Mouse (Mus musculus) forebrain, embryonic 16.5 days (tissue): ENCODE measurements around the gene Fbxo46. TPM values are rescaled to one million over a fixed set of nuclear protein-coding genes. Genes with fewer than 3 reads are reported as not detected.

Source experiments
- ATAC-seq: fragments of 200-750 bp; cut with Nextera tagmentation; 2 replicates; pipeline ENCODE4 v1.8.0; 2017; ENCODE audit warnings: mild to moderate bottlenecking, moderate library complexity
- H3K27ac ChIP-seq: fragments of 300-500 bp; sonication (generic); 2 replicates; pipeline ENCODE4 v1.5.1; 2014; ENCODE audit warnings: low read length, control low read depth
- H3K27me3 ChIP-seq: fragments of 300-500 bp; sonication (generic); replicated peaks from 2 replicates; pipeline ENCODE4 v1.6.1; 2014; ENCODE audit warnings: low read length; ENCODE audit not compliant: control insufficient read depth, insufficient read depth
- H3K36me3 ChIP-seq: fragments of 300-500 bp; sonication (generic); 2 replicates; pipeline ENCODE4 v1.6.1; 2014; ENCODE audit not compliant: control insufficient read depth, insufficient read depth
- H3K4me1 ChIP-seq: fragments of 300-500 bp; sonication (generic); replicated peaks from 2 replicates; pipeline ENCODE4 v1.6.1; 2014; ENCODE audit warnings: low read length; ENCODE audit not compliant: control insufficient read depth, insufficient read depth
- H3K4me2 ChIP-seq: fragments of 300-500 bp; sonication (generic); 2 replicates; pipeline ENCODE4 v1.6.1; 2014; ENCODE audit warnings: mild to moderate bottlenecking, low read length, control low read depth
- H3K4me3 ChIP-seq: fragments of 300-500 bp; sonication (generic); replicated peaks from 2 replicates; pipeline ENCODE4 v1.5.1; 2014; ENCODE audit warnings: mild to moderate bottlenecking, low read length, control low read depth
- H3K9ac ChIP-seq: fragments of 300-500 bp; sonication (generic); replicated peaks from 2 replicates; pipeline ENCODE4 v1.6.1; 2014; ENCODE audit warnings: low read depth, low read length, control low read depth
- H3K9me3 ChIP-seq: fragments of 300-500 bp; sonication (generic); 2 replicates; pipeline ENCODE4 v1.6.1; 2016; ENCODE audit warnings: low read length; ENCODE audit not compliant: control insufficient read depth
- WGBS: fragments of 180-500 bp; shearing (Covaris S2); extraction: QIAGEN DNeasy Blood & Tissue Kit; methylation state at CpG from one replicate; pipeline ENCODE4 v1.1.7; 2014; 5-methylcytosine and 5-hydroxymethylcytosine counted together
- polyA plus RNA-seq: library from polyadenylated mRNA; unstranded; fragments of >200 nt; fragmentation: Nextera tagmentation; extraction: Ambion mirVana; gene quantifications from 2 replicates; pipeline ENCODE4 v1.2.1, GENCODE M21; 2015

Gene Fbxo46
- polyA plus RNA-seq, 1 experiment from 2014 or later = 25.4 TPM

DNA sequence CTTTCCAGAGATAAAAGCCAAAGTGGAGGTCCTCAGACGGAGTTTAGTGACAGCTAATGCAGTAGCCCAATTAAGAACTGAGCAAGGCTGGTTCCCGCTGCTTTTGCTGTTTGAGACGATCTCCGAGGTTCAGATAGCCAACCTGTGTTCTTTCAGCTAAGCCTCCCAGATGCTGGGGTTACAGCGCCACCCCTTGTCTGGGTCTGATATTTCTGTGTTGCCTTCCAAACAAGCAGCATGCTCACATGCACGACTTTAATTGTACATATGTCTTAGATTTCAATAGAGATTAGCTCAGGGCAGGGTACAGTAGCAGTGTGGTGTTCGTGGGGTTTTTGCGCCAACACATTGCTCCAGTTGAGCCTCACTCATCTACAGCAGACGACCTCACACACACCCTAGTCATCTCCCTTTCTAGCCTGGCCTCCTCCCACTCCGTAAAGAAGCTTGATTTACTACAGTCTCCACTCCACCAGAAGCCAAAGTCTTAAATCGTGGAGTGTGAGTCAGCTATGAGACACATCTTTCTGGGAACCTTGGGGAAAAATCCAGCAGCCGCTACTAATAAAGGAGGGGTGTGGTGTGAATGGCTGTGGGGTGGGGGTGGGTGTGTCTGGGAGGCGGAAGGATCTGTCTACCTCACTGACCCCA is 36.3 kb downstream of the Fbxo46 start:
- H3K9ac ChIP-seq = no peak overlapping the region
- H3K4me1 ChIP-seq = peaks cover 31% of the 10 kb centered on the region
- 56% methylated on average over 13 of the region's 13 CpGs for WGBS
- ATAC-seq = no peak
- no peak overlapping the region; the same call in 1 of the 2 replicates for H3K27ac ChIP-seq
- H3K9me3 ChIP-seq = no peaks in the 10 kb centered on the region
- peaks cover 12% of the 10 kb centered on the region for H3K36me3 ChIP-seq
- H3K27me3 ChIP-seq = peaks cover 4% of the 10 kb centered on the region; the same call in 1 of the 2 replicates
- no peak overlapping the region for H3K4me2 ChIP-seq
- no peak overlapping the region for H3K4me3 ChIP-seq

DNA sequence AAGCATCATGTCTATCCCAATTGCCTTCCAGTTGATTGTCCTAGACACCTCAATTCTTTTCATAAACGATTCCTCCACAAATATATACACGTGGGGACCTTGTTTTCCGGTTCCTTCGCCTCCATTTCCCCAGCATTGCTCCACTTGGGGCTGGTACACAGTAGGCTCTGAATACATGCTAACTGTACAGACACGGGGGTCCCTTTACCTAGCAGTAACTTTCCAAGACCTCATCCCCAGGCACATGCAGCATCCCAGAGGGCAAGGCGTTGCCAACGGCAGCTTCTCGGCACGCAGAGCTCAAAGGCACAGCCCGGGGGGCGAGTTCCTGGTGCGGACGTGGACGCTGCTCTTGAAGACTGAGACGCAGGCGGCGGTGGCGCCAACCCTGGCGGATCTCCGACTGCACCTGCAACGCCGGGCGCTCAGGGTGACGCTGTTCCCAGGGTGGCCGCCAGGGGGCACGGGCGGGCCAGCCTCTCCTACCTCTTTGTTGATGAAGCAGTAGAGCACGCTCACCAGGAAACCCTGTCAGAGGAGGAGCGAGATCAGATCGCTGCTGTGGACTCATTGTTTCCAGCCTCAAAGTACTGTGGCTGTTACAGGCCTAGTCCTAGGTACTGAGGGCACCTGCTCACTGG is 37.6 kb downstream of the Fbxo46 start:
- Histone ChIP-seq H3K9me3 (no peaks in the 10 kb centered on the region), H3K9ac (peak overlapping the region; percentile 48), H3K4me2 (peak overlapping the region; percentile 55), H3K4me1 (peaks cover 31% of the 10 kb centered on the region), H3K27me3 (peaks cover 4% of the 10 kb centered on the region; the same call in 1 of the 2 replicates), H3K36me3 (peaks cover 12% of the 10 kb centered on the region), H3K27ac (peak overlapping the region; percentile 90), H3K4me3 (peak overlapping the region; percentile 21)
- whole genome bisulfite sequencing = 4% methylated on average over 30 of the region's 30 CpGs
- ATAC-seq = peak; percentile 83

DNA sequence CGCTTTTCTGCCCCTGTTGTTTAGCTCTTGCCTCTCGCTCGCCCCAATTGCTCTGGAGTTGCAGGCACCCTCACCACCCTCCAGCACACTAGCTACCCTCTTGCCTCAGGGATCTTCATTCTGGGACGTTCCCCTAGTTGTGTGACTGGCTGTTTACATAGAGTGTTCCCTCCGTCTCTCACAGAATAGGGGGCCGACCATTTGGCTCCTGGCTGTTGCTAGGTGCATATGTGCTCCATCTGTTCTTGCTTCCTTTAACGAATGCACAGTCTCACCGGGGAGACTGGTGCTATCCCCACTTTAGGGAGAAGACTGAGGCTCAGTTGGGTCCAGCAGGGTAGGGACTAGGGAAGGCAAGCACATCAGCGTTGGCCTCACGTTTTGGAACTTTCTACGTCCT is 38.9 kb downstream of the Fbxo46 start:
- peaks cover 5% of the 10 kb centered on the region; the same call in 1 of the 2 replicates for H3K36me3 ChIP-seq
- 50% methylated on average over 11 of the region's 11 CpGs for WGBS

DNA sequence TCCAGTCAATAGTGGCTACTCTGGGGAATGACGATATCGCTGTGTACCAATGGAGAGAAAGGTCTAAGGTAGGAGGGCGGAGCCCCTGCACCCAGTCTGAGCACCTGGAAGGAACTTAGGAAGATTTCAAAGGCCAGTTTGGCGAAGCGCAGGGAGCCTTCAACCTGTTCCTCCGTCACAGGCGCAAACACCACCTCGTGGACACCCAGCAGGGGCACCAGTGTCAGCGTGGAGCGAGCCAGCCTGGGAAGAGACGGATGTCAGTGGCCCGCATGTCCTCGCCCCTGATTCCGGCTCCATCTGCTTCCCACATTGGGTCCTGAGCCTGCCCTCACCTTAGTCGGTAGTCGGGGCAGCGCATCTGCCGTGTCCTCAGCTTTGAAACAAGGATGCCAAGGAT is 39.8 kb downstream of the Fbxo46 start:
- peak overlapping the region; percentile 37 for H3K4me2 ChIP-seq
- ATAC-seq = no peak
- 14% methylated on average over 18 of the region's 18 CpGs for WGBS

More for the DNA sequence above, 38.9 kb downstream of the Fbxo46 start:
- ATAC-seq = peak; percentile 29
- peak overlapping the region; percentile 66 for H3K27ac ChIP-seq
- peaks cover 31% of the 10 kb centered on the region for H3K4me1 ChIP-seq
- no peak overlapping the region for H3K4me2 ChIP-seq
- H3K9me3 ChIP-seq = no peaks in the 10 kb centered on the region
- H3K4me3 ChIP-seq = no peak overlapping the region
- peaks cover 4% of the 10 kb centered on the region; the same call in 1 of the 2 replicates for H3K27me3 ChIP-seq
- H3K9ac ChIP-seq = no peak overlapping the region

DNA sequence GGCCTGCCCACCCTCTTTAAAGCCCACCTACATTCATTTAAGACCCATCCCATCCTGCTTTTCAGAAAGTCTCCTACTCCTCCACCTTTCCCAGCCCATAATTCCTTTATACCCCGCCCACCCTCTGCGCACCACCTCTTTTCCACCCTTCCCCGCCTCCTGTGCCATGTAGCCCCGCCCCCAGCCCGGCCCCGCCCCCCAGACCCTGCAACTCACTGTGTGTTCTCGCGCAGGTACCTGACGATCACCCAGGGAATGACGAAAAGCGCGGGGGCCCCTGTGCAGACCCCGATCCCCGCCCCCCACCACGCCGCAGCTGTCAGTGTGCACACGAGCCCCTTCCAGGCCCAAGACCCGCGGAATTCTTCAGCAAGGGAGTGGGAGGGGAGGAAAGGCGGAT is 40.5 kb downstream of the Fbxo46 start:
- Histone ChIP-seq H3K9me3 (no peaks in the 10 kb centered on the region), H3K27me3 (peaks cover 4% of the 10 kb centered on the region; the same call in 1 of the 2 replicates), H3K9ac (peak overlapping the region; percentile 3; the same call in 1 of the 2 replicates), H3K36me3 (no peaks in the 10 kb centered on the region), H3K27ac (no peak overlapping the region), H3K4me3 (peak overlapping the region; percentile 27), H3K4me2 (peak overlapping the region; percentile 37), H3K4me1 (peaks cover 44% of the 10 kb centered on the region)
- ATAC-seq = peak; percentile 14; the same call in 1 of the 2 replicates
- WGBS = under 1% methylated on average over 20 of the region's 20 CpGs

More for the DNA sequence above, 39.8 kb downstream of the Fbxo46 start:
- no peaks in the 10 kb centered on the region for H3K36me3 ChIP-seq
- peak overlapping the region; percentile 27 for H3K4me3 ChIP-seq
- H3K27ac ChIP-seq = no peak overlapping the region
- no peaks in the 10 kb centered on the region for H3K9me3 ChIP-seq
- peaks cover 4% of the 10 kb centered on the region; the same call in 1 of the 2 replicates for H3K27me3 ChIP-seq
- peaks cover 37% of the 10 kb centered on the region for H3K4me1 ChIP-seq
- H3K9ac ChIP-seq = peak overlapping the region; percentile 19; the same call in 1 of the 2 replicates

DNA sequence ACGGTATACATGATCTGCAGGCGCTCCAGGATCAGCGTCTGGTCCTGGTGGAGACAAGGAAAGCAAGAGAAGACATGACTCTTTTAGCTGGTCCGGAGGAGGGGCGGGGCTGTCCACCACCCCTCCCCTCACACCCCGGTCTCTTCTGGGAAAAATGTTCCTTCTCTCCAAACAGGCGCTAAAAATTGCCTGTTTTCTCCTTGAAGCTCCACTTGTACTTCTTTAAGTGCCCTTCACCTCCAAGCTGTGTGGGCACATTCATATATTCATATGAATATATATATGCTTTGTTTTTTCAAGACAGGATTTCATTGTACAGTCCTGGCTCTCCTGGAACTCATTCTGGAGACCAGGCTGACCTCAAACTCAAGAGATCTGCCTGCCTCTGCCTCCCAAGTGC is 43.3 kb downstream of the Fbxo46 start:
- WGBS = 85% methylated on average over 7 of the region's 7 CpGs
- Histone ChIP-seq H3K4me3 (no peak overlapping the region), H3K36me3 (no peaks in the 10 kb centered on the region), H3K9me3 (peaks cover 3% of the 10 kb centered on the region; the same call in 1 of the 2 replicates), H3K4me2 (no peak overlapping the region), H3K27ac (no peak overlapping the region), H3K4me1 (peaks cover 42% of the 10 kb centered on the region), H3K27me3 (peaks cover 4% of the 10 kb centered on the region; the same call in 1 of the 2 replicates), H3K9ac (no peak overlapping the region)
- no peak for ATAC-seq

DNA sequence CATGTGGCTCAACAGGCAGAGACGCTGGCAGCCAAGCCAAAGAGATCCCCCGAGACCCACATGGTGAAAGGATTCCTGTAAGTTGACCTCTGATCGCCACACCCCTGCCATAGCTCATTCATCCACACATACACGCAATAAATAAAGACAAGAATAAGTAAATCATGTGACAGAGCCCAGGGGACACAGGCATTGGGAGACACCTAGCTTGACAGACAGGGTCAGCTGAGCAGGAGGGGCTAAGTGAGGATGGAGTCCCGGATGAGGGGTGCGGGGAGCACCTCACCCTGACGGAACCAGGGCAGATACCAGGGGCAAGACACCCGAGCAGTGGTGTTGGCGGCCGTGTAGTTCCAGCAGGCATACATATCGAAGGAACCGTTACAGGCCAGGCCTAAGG is 44.1 kb downstream of the Fbxo46 start:
- peak overlapping the region; percentile 53; the same call in 1 of the 2 replicates for H3K4me2 ChIP-seq
- no peak overlapping the region for H3K27ac ChIP-seq
- peaks cover 40% of the 10 kb centered on the region for H3K4me1 ChIP-seq
- no peak overlapping the region for H3K4me3 ChIP-seq
- peaks cover 4% of the 10 kb centered on the region; the same call in 1 of the 2 replicates for H3K27me3 ChIP-seq
- no peak for ATAC-seq
- H3K36me3 ChIP-seq = no peaks in the 10 kb centered on the region
- H3K9ac ChIP-seq = no peak overlapping the region
- peaks cover 3% of the 10 kb centered on the region; the same call in 1 of the 2 replicates for H3K9me3 ChIP-seq
- 28% methylated on average over 12 of the region's 12 CpGs for WGBS

DNA sequence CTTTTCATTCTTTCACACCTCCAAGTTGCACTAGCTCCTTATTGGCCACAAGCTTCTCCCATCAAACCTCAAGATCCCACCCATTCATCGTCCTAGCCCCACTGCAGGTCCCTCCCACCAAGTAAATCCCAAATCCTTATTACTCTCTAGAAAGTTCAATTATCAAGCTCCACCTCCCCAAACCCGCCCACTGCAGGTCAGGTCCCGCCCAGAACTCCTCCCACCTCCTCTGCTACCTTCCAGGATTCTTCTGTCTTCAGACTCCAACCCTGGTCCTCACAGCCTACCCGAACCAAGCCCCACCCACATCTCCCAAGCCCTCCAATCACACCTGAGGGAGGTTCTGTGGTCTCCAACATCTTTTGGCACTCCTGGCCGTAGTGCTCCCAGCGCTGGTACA is 44.5 kb downstream of the Fbxo46 start:
- H3K9ac ChIP-seq = no peak overlapping the region
- peaks cover 4% of the 10 kb centered on the region; the same call in 1 of the 2 replicates for H3K27me3 ChIP-seq
- no peak overlapping the region for H3K27ac ChIP-seq
- ATAC-seq = peak; percentile 17; the same call in 1 of the 2 replicates
- peaks cover 38% of the 10 kb centered on the region for H3K4me1 ChIP-seq
- peaks cover 3% of the 10 kb centered on the region; the same call in 1 of the 2 replicates for H3K9me3 ChIP-seq
- peak overlapping the region; percentile 53 for H3K4me2 ChIP-seq
- WGBS = under 1% methylated on average over 6 of the region's 6 CpGs
- peak overlapping the region; percentile 4; the same call in 1 of the 2 replicates for H3K4me3 ChIP-seq
- H3K36me3 ChIP-seq = no peaks in the 10 kb centered on the region

DNA sequence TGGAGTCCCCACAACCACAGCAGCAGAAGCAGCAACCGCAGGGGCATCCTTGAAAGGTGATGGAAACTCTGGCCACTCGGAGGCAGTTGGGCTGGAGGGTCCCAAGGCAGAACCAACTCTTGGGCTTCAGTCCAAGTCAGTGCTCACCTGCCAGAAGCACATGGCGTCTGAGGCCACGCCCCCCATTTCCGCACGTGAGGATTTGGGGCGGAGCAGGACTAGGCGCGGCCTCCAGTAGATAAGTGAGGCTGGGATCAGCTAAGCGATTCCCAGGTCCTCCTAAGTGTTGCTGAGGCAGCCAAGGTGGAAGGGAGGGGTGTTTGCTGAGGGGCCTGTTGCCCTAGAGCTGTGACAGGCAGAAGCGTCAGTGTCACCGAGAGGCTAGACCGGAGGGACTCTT is 45.3 kb downstream of the Fbxo46 start:
- Histone ChIP-seq H3K36me3 (no peaks in the 10 kb centered on the region), H3K27ac (no peak overlapping the region), H3K9ac (no peak overlapping the region), H3K4me3 (peak overlapping the region; percentile 33), H3K4me1 (peaks cover 38% of the 10 kb centered on the region), H3K9me3 (peaks cover 3% of the 10 kb centered on the region; the same call in 1 of the 2 replicates), H3K27me3 (no peaks in the 10 kb centered on the region; the same call in 1 of the 2 replicates), H3K4me2 (peak overlapping the region; percentile 53)
- no peak for ATAC-seq
- WGBS = 2% methylated on average over 13 of the region's 13 CpGs
